Mouse (Mus musculus): ENCODE measurements around the gene Mapk10. TPM values are rescaled to one million over a fixed set of nuclear protein-coding genes. Genes with fewer than 3 reads are reported as not detected.

Mapk10 gene
- total and polyA plus RNA-seq, 2 experiments from 2014 or later: 3.9 to 7.0 TPM

GRCm38 (mm10) chr5:103134839-103135238, 76.3 kb downstream of the Mapk10 start:
- Histone ChIP-seq H3K4me2 (ENCODE audit: low read depth, low read length) (no peak overlapping the region), H3K36me3 (replicated peaks; ENCODE audit: control insufficient read depth, insufficient read depth, low read length) (no peaks in the 10 kb centered on the region), H3K4me1 (ENCODE audit: control insufficient read depth, insufficient read depth) (no peaks in the 10 kb centered on the region), H3K9me3 (replicated peaks; ENCODE audit: control insufficient read depth, low read length) (no peaks in the 10 kb centered on the region), H3K27ac (ENCODE audit: low read depth) (no peak overlapping the region), H3K9ac (replicated peaks; ENCODE audit: low read depth, low read length) (no peak overlapping the region), H3K4me3 (ENCODE audit: low read depth, low read length) (no peak overlapping the region), H3K27me3 (ENCODE audit: control insufficient read depth, insufficient read depth, low read length) (no peaks in the 10 kb centered on the region)
- no peak for TF ChIP-seq EP300 (IDR thresholded peaks at IDR 0.05; ENCODE audit: low read depth)
- no peak for TF ChIP-seq CTCF (IDR thresholded peaks at IDR 0.05; ENCODE audit: low read depth)
- WGBS: 72% methylated on average over 9 of the region's 9 CpGs
- ATAC-seq (ENCODE audit: insufficient read depth, low read depth) (no peak), DNase-seq (ENCODE audit: low spot score) (no peak)

- ATAC-seq (ENCODE audit: insufficient read depth, low read depth): no peak
- WGBS: 63% methylated on average over 9 of the region's 9 CpGs
- no peaks in the 10 kb centered on the region for H3K27me3 ChIP-seq (ENCODE audit: control insufficient read depth, insufficient read depth, low read length)
Measured at GRCm38 (mm10) chr5:103133626-103134025, 77.5 kb downstream of the Mapk10 start.

GRCm38 (mm10) chr5:103132814-103133213, 78.3 kb downstream of the Mapk10 start:
- peak; percentile 37; the same call in 1 of the 2 replicates for TF ChIP-seq CTCF (IDR thresholded peaks at IDR 0.05; ENCODE audit: low read depth)
- TF ChIP-seq EP300 (IDR thresholded peaks at IDR 0.05; ENCODE audit: low read depth): no peak
- 54% methylated on average over 6 of the region's 6 CpGs for WGBS
- ATAC-seq (ENCODE audit: insufficient read depth, low read depth) (no peak), DNase-seq (ENCODE audit: low spot score) (no peak)
- Histone ChIP-seq H3K4me1 (ENCODE audit: control insufficient read depth, insufficient read depth) (no peaks in the 10 kb centered on the region), H3K36me3 (replicated peaks; ENCODE audit: control insufficient read depth, insufficient read depth, low read length) (no peaks in the 10 kb centered on the region), H3K27ac (ENCODE audit: low read depth) (no peak overlapping the region), H3K4me3 (ENCODE audit: low read depth, low read length) (no peak overlapping the region), H3K9me3 (replicated peaks; ENCODE audit: control insufficient read depth, low read length) (no peaks in the 10 kb centered on the region), H3K4me2 (ENCODE audit: low read depth, low read length) (no peak overlapping the region), H3K27me3 (ENCODE audit: control insufficient read depth, insufficient read depth, low read length) (no peaks in the 10 kb centered on the region), H3K9ac (replicated peaks; ENCODE audit: low read depth, low read length) (no peak overlapping the region)

More at GRCm38 (mm10) chr5:103133626-103134025, 77.5 kb downstream of the Mapk10 start:
- Histone ChIP-seq H3K4me3 (ENCODE audit: low read depth, low read length) (no peak overlapping the region), H3K9me3 (replicated peaks; ENCODE audit: control insufficient read depth, low read length) (no peaks in the 10 kb centered on the region), H3K36me3 (replicated peaks; ENCODE audit: control insufficient read depth, insufficient read depth, low read length) (no peaks in the 10 kb centered on the region), H3K4me2 (ENCODE audit: low read depth, low read length) (no peak overlapping the region), H3K27ac (ENCODE audit: low read depth) (no peak overlapping the region), H3K9ac (replicated peaks; ENCODE audit: low read depth, low read length) (no peak overlapping the region), H3K4me1 (ENCODE audit: control insufficient read depth, insufficient read depth) (no peaks in the 10 kb centered on the region)
- TF ChIP-seq EP300 (IDR thresholded peaks at IDR 0.05; ENCODE audit: low read depth) (no peak), CTCF (IDR thresholded peaks at IDR 0.05; ENCODE audit: low read depth) (no peak)
- no peak for DNase-seq (ENCODE audit: low spot score)

- H3K9ac ChIP-seq (replicated peaks; ENCODE audit: low read depth, low read length): no peak overlapping the region
- no peak overlapping the region for H3K27ac ChIP-seq (ENCODE audit: low read depth)
- ATAC-seq (ENCODE audit: insufficient read depth, low read depth) (no peak), DNase-seq (ENCODE audit: low spot score) (no peak)
- H3K4me3 ChIP-seq (ENCODE audit: low read depth, low read length): no peak overlapping the region
- H3K4me2 ChIP-seq (ENCODE audit: low read depth, low read length): no peak overlapping the region
- no peaks in the 10 kb centered on the region for H3K9me3 ChIP-seq (replicated peaks; ENCODE audit: control insufficient read depth, low read length)
- no peaks in the 10 kb centered on the region for H3K4me1 ChIP-seq (ENCODE audit: control insufficient read depth, insufficient read depth)
- H3K27me3 ChIP-seq (ENCODE audit: control insufficient read depth, insufficient read depth, low read length): no peaks in the 10 kb centered on the region
- no peaks in the 10 kb centered on the region for H3K36me3 ChIP-seq (replicated peaks; ENCODE audit: control insufficient read depth, insufficient read depth, low read length)
- TF ChIP-seq CTCF (IDR thresholded peaks at IDR 0.05; ENCODE audit: low read depth) (no peak), EP300 (IDR thresholded peaks at IDR 0.05; ENCODE audit: low read depth) (no peak)
- WGBS: 74% methylated on average over 3 of the region's 3 CpGs
Measured at GRCm38 (mm10) chr5:103119618-103120017, 91.5 kb downstream of the Mapk10 start.

GRCm38 (mm10) chr5:103115571-103115970, 95.6 kb downstream of the Mapk10 start:
- TF ChIP-seq CTCF (IDR thresholded peaks at IDR 0.05; ENCODE audit: low read depth) (no peak), EP300 (IDR thresholded peaks at IDR 0.05; ENCODE audit: low read depth) (no peak)
- no peak overlapping the region for H3K4me2 ChIP-seq (ENCODE audit: low read depth, low read length)
- WGBS: 89% methylated on average over 7 of the region's 7 CpGs
- H3K4me3 ChIP-seq (ENCODE audit: low read depth, low read length): no peak overlapping the region
- no peak overlapping the region for H3K27ac ChIP-seq (ENCODE audit: low read depth)
- no peaks in the 10 kb centered on the region for H3K36me3 ChIP-seq (replicated peaks; ENCODE audit: control insufficient read depth, insufficient read depth, low read length)
- H3K4me1 ChIP-seq (ENCODE audit: control insufficient read depth, insufficient read depth): no peaks in the 10 kb centered on the region
- no peak for ATAC-seq (ENCODE audit: insufficient read depth, low read depth)
- H3K9me3 ChIP-seq (replicated peaks; ENCODE audit: control insufficient read depth, low read length): no peaks in the 10 kb centered on the region
- H3K9ac ChIP-seq (replicated peaks; ENCODE audit: low read depth, low read length): no peak overlapping the region
- no peaks in the 10 kb centered on the region for H3K27me3 ChIP-seq (ENCODE audit: control insufficient read depth, insufficient read depth, low read length)
- no peak for DNase-seq (ENCODE audit: low spot score)

GRCm38 (mm10) chr5:103112471-103112870, 98.7 kb downstream of the Mapk10 start:
- Histone ChIP-seq H3K4me1 (ENCODE audit: control insufficient read depth, insufficient read depth) (no peaks in the 10 kb centered on the region), H3K36me3 (replicated peaks; ENCODE audit: control insufficient read depth, insufficient read depth, low read length) (no peaks in the 10 kb centered on the region), H3K9me3 (replicated peaks; ENCODE audit: control insufficient read depth, low read length) (no peaks in the 10 kb centered on the region), H3K27ac (ENCODE audit: low read depth) (no peak overlapping the region), H3K4me2 (ENCODE audit: low read depth, low read length) (no peak overlapping the region), H3K9ac (replicated peaks; ENCODE audit: low read depth, low read length) (no peak overlapping the region), H3K27me3 (ENCODE audit: control insufficient read depth, insufficient read depth, low read length) (no peaks in the 10 kb centered on the region), H3K4me3 (ENCODE audit: low read depth, low read length) (no peak overlapping the region)
- ATAC-seq (ENCODE audit: insufficient read depth, low read depth): no peak
- TF ChIP-seq CTCF (IDR thresholded peaks at IDR 0.05; ENCODE audit: low read depth) (no peak), EP300 (IDR thresholded peaks at IDR 0.05; ENCODE audit: low read depth) (no peak)
- no peak for DNase-seq (ENCODE audit: low spot score)
- 76% methylated on average over 7 of the region's 7 CpGs for WGBS

All from heart, postnatal 0 days (tissue).